Mouse (Mus musculus): Measurements from ENCODE around the gene Shc1. TPM values are rescaled to one million over a fixed set of nuclear protein-coding genes. Genes with fewer than 3 reads are reported as not detected.

Shc1 gene
- total and polyA plus RNA-seq, 2 experiments: 37.7 to 56.8 TPM

GRCm38 (mm10) chr3:89388134-89388881 is 29.9 kb upstream of the Shc1 start:
- no peak overlapping the region for H3K9ac ChIP-seq (ENCODE audit: low read depth, low read length)
- peak; percentile 50 for DNase-seq (ENCODE audit: extremely low read depth, low read depth, low spot score)

GRCm38 (mm10) chr3:89388901-89389740 is 29.1 kb upstream of the Shc1 start:
- Histone ChIP-seq H3K4me3 (ENCODE audit: insufficient read depth, low read depth, low read length) (no peak overlapping the region), H3K27ac (replicated peaks; ENCODE audit: insufficient read depth, low read depth, low read length) (peak overlapping the region; percentile 10), H3K9ac (ENCODE audit: low read depth, low read length) (no peak overlapping the region), H3K27me3 (ENCODE audit: control insufficient read depth, insufficient read depth, low read length) (no peaks in the 10 kb centered on the region), H3K79me2 (ENCODE audit: control insufficient read depth, insufficient read depth, low read length) (peaks cover 74% of the 10 kb centered on the region), H3K4me1 (ENCODE audit: control insufficient read depth, insufficient read depth, low read length) (peaks cover 32% of the 10 kb centered on the region), H3K36me3 (ENCODE audit: control insufficient read depth, insufficient read depth, low read length) (peaks cover 2% of the 10 kb centered on the region; the same call in 1 of the 2 replicates)
- DNase-seq (ENCODE audit: extremely low read depth, low read depth, low spot score): peak; percentile 48
- TF ChIP-seq POLR2A (IDR thresholded peaks at IDR 0.05; ENCODE audit: extremely low read depth, insufficient read depth, low read length) (no peak), CTCF (IDR thresholded peaks at IDR 0.05; ENCODE audit: low read depth, low read length) (no peak)
- WGBS: 55% methylated on average over 6 of the region's 6 CpGs

More at GRCm38 (mm10) chr3:89388134-89388881, 29.9 kb upstream of the Shc1 start:
- TF ChIP-seq POLR2A (IDR thresholded peaks at IDR 0.05; ENCODE audit: extremely low read depth, insufficient read depth, low read length): no peak
- TF ChIP-seq CTCF (IDR thresholded peaks at IDR 0.05; ENCODE audit: low read depth, low read length): no peak
- Histone ChIP-seq H3K4me1 (ENCODE audit: control insufficient read depth, insufficient read depth, low read length) (peaks cover 32% of the 10 kb centered on the region), H3K4me3 (ENCODE audit: insufficient read depth, low read depth, low read length) (no peak overlapping the region), H3K27ac (replicated peaks; ENCODE audit: insufficient read depth, low read depth, low read length) (peak overlapping the region; percentile 10), H3K36me3 (ENCODE audit: control insufficient read depth, insufficient read depth, low read length) (peaks cover 2% of the 10 kb centered on the region; the same call in 1 of the 2 replicates), H3K27me3 (ENCODE audit: control insufficient read depth, insufficient read depth, low read length) (no peaks in the 10 kb centered on the region), H3K79me2 (ENCODE audit: control insufficient read depth, insufficient read depth, low read length) (peaks cover 80% of the 10 kb centered on the region)
- WGBS: 40% methylated on average over 11 of the region's 11 CpGs

GRCm38 (mm10) chr3:89390111-89390515 is 28.1 kb upstream of the Shc1 start:
- peak overlapping the region; percentile 18; the same call in 1 of the 2 replicates for H3K4me3 ChIP-seq (ENCODE audit: insufficient read depth, low read depth, low read length)
- no peaks in the 10 kb centered on the region for H3K27me3 ChIP-seq (ENCODE audit: control insufficient read depth, insufficient read depth, low read length)
- TF ChIP-seq CTCF (IDR thresholded peaks at IDR 0.05; ENCODE audit: low read depth, low read length): no peak
- no peak for TF ChIP-seq POLR2A (IDR thresholded peaks at IDR 0.05; ENCODE audit: extremely low read depth, insufficient read depth, low read length)
- peaks cover 2% of the 10 kb centered on the region; the same call in 1 of the 2 replicates for H3K36me3 ChIP-seq (ENCODE audit: control insufficient read depth, insufficient read depth, low read length)
- H3K79me2 ChIP-seq (ENCODE audit: control insufficient read depth, insufficient read depth, low read length): peaks cover 64% of the 10 kb centered on the region
- H3K4me1 ChIP-seq (ENCODE audit: control insufficient read depth, insufficient read depth, low read length): peaks cover 32% of the 10 kb centered on the region
- peak; percentile 80 for DNase-seq (ENCODE audit: extremely low read depth, low read depth, low spot score)
- WGBS: 3% methylated on average over 5 of the region's 5 CpGs
- peak overlapping the region; percentile 41 for H3K9ac ChIP-seq (ENCODE audit: low read depth, low read length)
- H3K27ac ChIP-seq (replicated peaks; ENCODE audit: insufficient read depth, low read depth, low read length): peak overlapping the region; percentile 54

GRCm38 (mm10) chr3:89390699-89391662 is 27.3 kb upstream of the Shc1 start:
- WGBS: 7% methylated on average over 19 of the region's 19 CpGs
- Histone ChIP-seq H3K27ac (replicated peaks; ENCODE audit: insufficient read depth, low read depth, low read length) (peak overlapping the region; percentile 88), H3K9ac (ENCODE audit: low read depth, low read length) (peak overlapping the region; percentile 82), H3K4me3 (ENCODE audit: insufficient read depth, low read depth, low read length) (peak overlapping the region; percentile 71), H3K36me3 (ENCODE audit: control insufficient read depth, insufficient read depth, low read length) (peaks cover 2% of the 10 kb centered on the region; the same call in 1 of the 2 replicates), H3K4me1 (ENCODE audit: control insufficient read depth, insufficient read depth, low read length) (peaks cover 32% of the 10 kb centered on the region), H3K79me2 (ENCODE audit: control insufficient read depth, insufficient read depth, low read length) (peaks cover 60% of the 10 kb centered on the region), H3K27me3 (ENCODE audit: control insufficient read depth, insufficient read depth, low read length) (no peaks in the 10 kb centered on the region)
- DNase-seq (ENCODE audit: extremely low read depth, low read depth, low spot score): peak; percentile 48
- TF ChIP-seq CTCF (IDR thresholded peaks at IDR 0.05; ENCODE audit: low read depth, low read length): no peak
- TF ChIP-seq POLR2A (IDR thresholded peaks at IDR 0.05; ENCODE audit: extremely low read depth, insufficient read depth, low read length): no peak
